Mouse (Mus musculus) bone marrow, adult 2 months (tissue): ENCODE measurements at regions not wholly inside any gene's neighbourhood (a gene's known extent, or its start where the extent isn't known, plus 50 kb on each side); places are given as distances from the start of the nearest gene placed in this dataset.
A peak's percentile ranks its signal among the peaks of the same experiment; 100 is the strongest.

Experiments used
- H3K27ac ChIP-seq: fragments of 200-500 bp; 2 replicates; pipeline ENCODE4 v1.5.1; 2012; ENCODE audit warnings: low read depth, mild to moderate bottlenecking, control low read depth, inconsistent platforms, low read length; ENCODE audit not compliant: control insufficient read depth, poor library complexity, insufficient read depth
- H3K4me1 ChIP-seq: fragments of 200-500 bp; 2 replicates; pipeline ENCODE4 v1.6.1; 2011; ENCODE audit warnings: low read length; ENCODE audit not compliant: control insufficient read depth, insufficient read depth
- H3K4me3 ChIP-seq: fragments of 200-500 bp; replicated peaks from 2 replicates; pipeline ENCODE3; 2011; ENCODE audit warnings: mild to moderate bottlenecking, low read depth, low read length, control low read depth; ENCODE audit not compliant: control insufficient read depth
- CTCF ChIP-seq: fragments of 200-500 bp; IDR thresholded peaks from 2 replicates; pipeline ENCODE4 v1.5.1; 2011; ENCODE audit warnings: low read length, control low read depth; ENCODE audit not compliant: control insufficient read depth, insufficient read depth
- POLR2A ChIP-seq: fragments of 200-500 bp; IDR thresholded peaks from 2 replicates; pipeline ENCODE4 v1.6.1; 2011; ENCODE audit warnings: low read depth, mild to moderate bottlenecking, control low read depth, low read length, borderline replicate concordance; ENCODE audit not compliant: control insufficient read depth
- WGBS: fragments of 180-500 bp; shearing (Covaris S2); methylation state at CpG from one replicate; pipeline ENCODE4 v1.1.7; 2018; 5-methylcytosine and 5-hydroxymethylcytosine counted together

GRCm38 (mm10) chr3:60745075-60745474, 257.5 kb upstream of the P2ry1 start:
- no peak for TF ChIP-seq POLR2A
- TF ChIP-seq CTCF, result no peak
- no peaks in the 10 kb centered on the region; the same call in 1 of the 2 replicates for H3K4me1 ChIP-seq
- H3K4me3 ChIP-seq, result no peak overlapping the region
- H3K27ac ChIP-seq, result no peak overlapping the region
- WGBS, result 81% methylated on average over 1 of the region's 1 CpGs

- no peak overlapping the region for H3K4me3 ChIP-seq
- H3K27ac ChIP-seq, result no peak overlapping the region
- TF ChIP-seq CTCF (no peak), POLR2A (no peak)
- WGBS, result 79% methylated on average over 2 of the region's 2 CpGs
- H3K4me1 ChIP-seq, result no peaks in the 10 kb centered on the region
Observed at GRCm38 (mm10) chr3:60758568-60758967, 244.0 kb upstream of the P2ry1 start.

DNA sequence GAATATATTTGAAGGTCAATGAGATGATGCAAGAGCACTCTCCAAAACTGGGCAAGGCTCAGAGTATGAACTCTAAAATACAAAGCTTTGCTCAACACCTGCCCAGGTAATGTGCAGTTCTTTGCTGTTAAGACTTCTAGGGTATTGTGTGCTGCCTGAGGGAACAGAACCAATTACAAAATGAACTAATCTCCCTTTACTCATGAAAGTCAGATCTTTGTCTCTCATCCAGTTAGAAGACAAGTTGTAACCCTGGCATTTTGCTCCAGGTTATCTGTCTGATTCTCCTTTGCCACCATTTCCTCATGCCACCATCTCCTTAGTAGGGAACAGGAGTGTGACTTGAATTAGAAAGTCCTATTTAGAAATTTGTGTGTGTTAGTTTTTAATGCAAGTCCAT, 243.5 kb upstream of the P2ry1 start:
- H3K4me1 ChIP-seq, result no peaks in the 10 kb centered on the region
- H3K27ac ChIP-seq, result no peak overlapping the region
- TF ChIP-seq POLR2A, result no peak
- TF ChIP-seq CTCF, result no peak
- H3K4me3 ChIP-seq, result no peak overlapping the region

- H3K27ac ChIP-seq, result no peak overlapping the region
- H3K4me1 ChIP-seq, result no peaks in the 10 kb centered on the region
- no peak overlapping the region for H3K4me3 ChIP-seq
- no peak for TF ChIP-seq POLR2A
- TF ChIP-seq CTCF, result peak; percentile 38; the same call in 1 of the 2 replicates
- whole genome bisulfite sequencing, result 57% methylated on average over 4 of the region's 4 CpGs
Observed at GRCm38 (mm10) chr3:60762874-60763273, 239.7 kb upstream of the P2ry1 start.

DNA sequence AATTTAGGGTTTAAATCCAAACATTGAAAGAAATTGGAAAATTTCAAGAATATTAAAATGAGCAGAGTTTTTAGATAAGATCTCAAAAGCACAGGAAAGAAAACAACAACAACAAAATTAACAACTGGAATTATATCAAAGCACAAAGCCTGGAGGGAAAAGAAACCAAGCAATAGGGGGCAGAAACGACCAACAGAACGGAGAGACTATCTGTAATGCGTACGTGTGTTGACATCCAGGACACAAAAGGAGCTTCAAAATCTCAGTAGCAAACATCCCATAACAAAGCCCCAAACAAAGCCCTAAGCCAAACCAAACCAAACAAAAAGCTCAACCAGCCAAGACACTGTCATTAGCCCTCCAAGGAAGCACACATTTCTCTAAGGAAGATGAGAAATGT, 237.5 kb upstream of the P2ry1 start:
- H3K27ac ChIP-seq, result no peak overlapping the region
- H3K4me1 ChIP-seq, result no peaks in the 10 kb centered on the region
- 69% methylated on average over 4 of the region's 4 CpGs for WGBS
- H3K4me3 ChIP-seq, result no peak overlapping the region
- TF ChIP-seq POLR2A, result no peak
- no peak for TF ChIP-seq CTCF

DNA sequence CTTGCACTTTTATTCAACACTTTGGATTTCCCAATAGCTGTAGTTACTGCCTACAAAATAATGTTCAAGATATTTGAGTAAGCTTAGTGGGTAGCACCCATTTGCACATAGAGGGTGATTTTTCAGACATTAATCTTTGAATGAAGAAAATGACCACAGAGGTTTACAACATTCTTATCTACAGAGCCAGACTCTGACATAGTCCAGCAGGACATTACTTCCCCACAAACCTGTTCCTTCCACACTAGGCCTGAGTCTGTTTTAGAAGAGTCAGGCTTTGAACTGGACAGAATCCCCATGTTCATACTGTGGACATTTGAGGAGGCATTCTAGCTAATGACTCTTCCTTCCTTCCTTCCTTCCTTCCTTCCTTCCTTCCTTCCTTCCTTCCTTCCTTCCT, 233.6 kb upstream of the P2ry1 start:
- no peak overlapping the region for H3K4me3 ChIP-seq
- H3K27ac ChIP-seq, result no peak overlapping the region
- no peaks in the 10 kb centered on the region for H3K4me1 ChIP-seq
- TF ChIP-seq CTCF, result no peak
- TF ChIP-seq POLR2A, result no peak

DNA sequence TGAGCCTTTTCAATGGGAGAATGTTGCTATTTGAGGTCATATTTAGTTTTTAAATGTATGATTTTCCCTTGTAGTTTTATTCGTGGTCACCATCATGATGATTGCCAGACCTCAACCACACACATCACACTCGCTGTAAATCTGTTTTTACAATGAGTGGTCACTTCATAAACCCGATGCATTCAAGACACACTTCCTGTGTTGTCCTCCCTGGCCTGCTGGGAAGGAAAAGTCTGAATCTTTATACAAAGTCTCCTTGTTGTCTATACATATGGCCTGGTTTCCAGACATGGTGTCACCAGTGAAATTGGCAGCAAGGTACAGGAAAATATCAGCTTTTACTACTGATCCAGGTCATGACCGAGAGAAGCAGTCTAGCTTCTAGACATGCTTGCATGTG, 230.7 kb upstream of the P2ry1 start:
- 51% methylated on average over 4 of the region's 4 CpGs for WGBS
- H3K27ac ChIP-seq, result no peak overlapping the region
- H3K4me1 ChIP-seq, result no peaks in the 10 kb centered on the region
- TF ChIP-seq POLR2A (no peak), CTCF (no peak)
- no peak overlapping the region for H3K4me3 ChIP-seq

GRCm38 (mm10) chr3:60773383-60773782, 229.2 kb upstream of the P2ry1 start:
- no peaks in the 10 kb centered on the region for H3K4me1 ChIP-seq
- no peak overlapping the region for H3K4me3 ChIP-seq
- TF ChIP-seq POLR2A, result no peak
- no peak for TF ChIP-seq CTCF
- 72% methylated on average over 3 of the region's 3 CpGs for WGBS
- no peak overlapping the region for H3K27ac ChIP-seq

DNA sequence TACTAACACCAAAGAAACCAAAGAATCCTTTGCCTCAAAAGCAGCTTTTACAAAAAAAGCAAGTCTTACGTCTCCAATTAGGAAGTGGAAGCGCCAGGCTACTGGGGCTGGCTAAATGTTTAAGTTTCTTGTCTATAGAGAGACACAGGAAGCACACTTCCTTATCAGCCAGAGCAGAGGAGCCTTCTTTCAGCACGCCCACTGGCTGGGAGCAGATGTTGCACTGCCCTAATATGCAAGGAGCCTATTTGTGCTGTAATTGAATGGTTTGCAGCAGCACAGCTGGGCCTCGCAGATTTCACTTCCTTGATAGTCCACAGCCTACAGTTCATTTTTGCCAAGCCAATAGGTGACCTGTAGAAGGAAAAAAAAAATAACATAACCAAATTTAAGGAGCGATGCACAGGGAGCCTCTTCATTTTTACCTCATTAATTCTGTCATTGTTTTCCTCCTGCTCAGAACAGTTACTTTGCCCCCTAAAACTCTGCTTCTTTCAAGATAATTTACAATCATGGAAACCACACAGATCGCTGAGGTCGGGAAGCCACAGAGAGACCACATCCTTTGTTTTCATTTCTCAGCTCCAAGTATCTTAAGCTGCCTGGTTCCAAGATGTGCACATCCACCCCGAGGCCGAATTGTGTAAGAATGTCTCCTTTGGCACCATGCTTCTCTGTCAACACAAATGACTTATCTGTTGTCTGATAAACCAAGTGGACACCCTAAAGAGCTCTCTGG, 217.3 kb upstream of the P2ry1 start:
- no peak for TF ChIP-seq CTCF
- TF ChIP-seq POLR2A, result no peak
- no peaks in the 10 kb centered on the region; the same call in 1 of the 2 replicates for H3K4me1 ChIP-seq
- peak overlapping the region; percentile 81; the same call in 1 of the 2 replicates for H3K27ac ChIP-seq
- no peak overlapping the region for H3K4me3 ChIP-seq
- under 1% methylated on average over 9 of the region's 9 CpGs for WGBS
